Mouse (Mus musculus): ENCODE results near the gene Ces1c. TPM values are rescaled to one million over a fixed set of nuclear protein-coding genes. Genes with fewer than 3 reads are reported as not detected.

The Ces1c gene
- 0.19 and 1.5 TPM in 2 replicates for polyA plus RNA-seq (2012; rRNA removed)

GRCm38 (mm10) chr8:93131233-93131980 is at the start of gene Ces1c:
Ces1c (minus strand) TSS chr8:93131283.
- H3K4me3 ChIP-seq (ENCODE audit: low read depth, low read length): no peak within 1 kb of the TSS

GRCm38 (mm10) chr8:93180581-93181129 is 49.6 kb upstream of the Ces1c start:
- Histone ChIP-seq H3K27ac (ENCODE audit: insufficient read depth, low read depth, low read length) (no peak overlapping the region), H3K4me3 (ENCODE audit: low read depth, low read length) (no peak overlapping the region), H3K36me3 (ENCODE audit: control insufficient read depth, insufficient read depth, low read length) (0 out of 2 replicates have a peak, but pooled peaks cover 1% of the 10 kb centered on the region), H3K27me3 (ENCODE audit: control insufficient read depth, insufficient read depth, low read length) (no peaks in the 10 kb centered on the region), H3K4me1 (ENCODE audit: control insufficient read depth, insufficient read depth, insufficient read length, low read length) (peaks cover 2% of the 10 kb centered on the region; the same call in 1 of the 2 replicates)
- 74% methylated on average over 4 of the region's 4 CpGs for WGBS
- TF ChIP-seq CTCF (IDR thresholded peaks at IDR 0.05; ENCODE audit: extremely low read depth, insufficient read length, insufficient replicate concordance, low read depth, low read length): no peak
- no peak for TF ChIP-seq POLR2A (IDR thresholded peaks at IDR 0.05; ENCODE audit: low read depth, low read length)

More at GRCm38 (mm10) chr8:93131233-93131980, at the start of gene Ces1c:
- Histone ChIP-seq H3K36me3 (ENCODE audit: control insufficient read depth, insufficient read depth, low read length) (no peaks in the 10 kb centered on the region), H3K27ac (ENCODE audit: insufficient read depth, low read depth, low read length) (no peak within 1 kb of the TSS), H3K27me3 (ENCODE audit: control insufficient read depth, insufficient read depth, low read length) (no peaks in the 10 kb centered on the region), H3K4me1 (ENCODE audit: control insufficient read depth, insufficient read depth, insufficient read length, low read length) (no peaks in the 10 kb centered on the region)
- TF ChIP-seq POLR2A (IDR thresholded peaks at IDR 0.05; ENCODE audit: low read depth, low read length) (no peak), CTCF (IDR thresholded peaks at IDR 0.05; ENCODE audit: extremely low read depth, insufficient read length, insufficient replicate concordance, low read depth, low read length) (no peak)
- 53% methylated on average over 3 of the region's 3 CpGs for WGBS

- Histone ChIP-seq H3K36me3 (ENCODE audit: control insufficient read depth, insufficient read depth, low read length) (0 out of 2 replicates have a peak, but pooled peaks cover 1% of the 10 kb centered on the region), H3K27me3 (ENCODE audit: control insufficient read depth, insufficient read depth, low read length) (no peaks in the 10 kb centered on the region), H3K4me3 (ENCODE audit: low read depth, low read length) (no peak overlapping the region), H3K27ac (ENCODE audit: insufficient read depth, low read depth, low read length) (no peak overlapping the region), H3K4me1 (ENCODE audit: control insufficient read depth, insufficient read depth, insufficient read length, low read length) (peaks cover 2% of the 10 kb centered on the region; the same call in 1 of the 2 replicates)
- 70% methylated on average over 1 of the region's 1 CpGs for WGBS
- TF ChIP-seq POLR2A (IDR thresholded peaks at IDR 0.05; ENCODE audit: low read depth, low read length) (no peak), CTCF (IDR thresholded peaks at IDR 0.05; ENCODE audit: extremely low read depth, insufficient read length, insufficient replicate concordance, low read depth, low read length) (no peak)
Observed at GRCm38 (mm10) chr8:93176593-93176992, 45.5 kb upstream of the Ces1c start.

GRCm38 (mm10) chr8:93174554-93174953 is 43.5 kb upstream of the Ces1c start:
- H3K4me3 ChIP-seq (ENCODE audit: low read depth, low read length): no peak overlapping the region
- H3K36me3 ChIP-seq (ENCODE audit: control insufficient read depth, insufficient read depth, low read length): 0 out of 2 replicates have a peak, but pooled peaks cover 1% of the 10 kb centered on the region
- no peak for TF ChIP-seq CTCF (IDR thresholded peaks at IDR 0.05; ENCODE audit: extremely low read depth, insufficient read length, insufficient replicate concordance, low read depth, low read length)
- TF ChIP-seq POLR2A (IDR thresholded peaks at IDR 0.05; ENCODE audit: low read depth, low read length): no peak
- 95% methylated on average over 2 of the region's 2 CpGs for WGBS
- peaks cover 2% of the 10 kb centered on the region; the same call in 1 of the 2 replicates for H3K4me1 ChIP-seq (ENCODE audit: control insufficient read depth, insufficient read depth, insufficient read length, low read length)
- H3K27me3 ChIP-seq (ENCODE audit: control insufficient read depth, insufficient read depth, low read length): no peaks in the 10 kb centered on the region
- no peak overlapping the region for H3K27ac ChIP-seq (ENCODE audit: insufficient read depth, low read depth, low read length)

GRCm38 (mm10) chr8:93171846-93172590 is 40.9 kb upstream of the Ces1c start:
- no peaks in the 10 kb centered on the region for H3K4me1 ChIP-seq (ENCODE audit: control insufficient read depth, insufficient read depth, insufficient read length, low read length)
- H3K27ac ChIP-seq (ENCODE audit: insufficient read depth, low read depth, low read length): no peak overlapping the region
- WGBS: 71% methylated on average over 1 of the region's 1 CpGs
- peaks cover 1% of the 10 kb centered on the region; the same call in 1 of the 2 replicates for H3K36me3 ChIP-seq (ENCODE audit: control insufficient read depth, insufficient read depth, low read length)
- TF ChIP-seq CTCF (IDR thresholded peaks at IDR 0.05; ENCODE audit: extremely low read depth, insufficient read length, insufficient replicate concordance, low read depth, low read length) (no peak), POLR2A (IDR thresholded peaks at IDR 0.05; ENCODE audit: low read depth, low read length) (no peak)
- no peak overlapping the region for H3K4me3 ChIP-seq (ENCODE audit: low read depth, low read length)
- no peaks in the 10 kb centered on the region for H3K27me3 ChIP-seq (ENCODE audit: control insufficient read depth, insufficient read depth, low read length)

- no peak overlapping the region for H3K4me3 ChIP-seq (ENCODE audit: low read depth, low read length)
- no peaks in the 10 kb centered on the region for H3K27me3 ChIP-seq (ENCODE audit: control insufficient read depth, insufficient read depth, low read length)
- no peaks in the 10 kb centered on the region for H3K36me3 ChIP-seq (ENCODE audit: control insufficient read depth, insufficient read depth, low read length)
- WGBS: 85% methylated on average over 1 of the region's 1 CpGs
- no peak overlapping the region for H3K27ac ChIP-seq (ENCODE audit: insufficient read depth, low read depth, low read length)
- TF ChIP-seq CTCF (IDR thresholded peaks at IDR 0.05; ENCODE audit: extremely low read depth, insufficient read length, insufficient replicate concordance, low read depth, low read length): no peak
- TF ChIP-seq POLR2A (IDR thresholded peaks at IDR 0.05; ENCODE audit: low read depth, low read length): no peak
- H3K4me1 ChIP-seq (ENCODE audit: control insufficient read depth, insufficient read depth, insufficient read length, low read length): peaks cover 2% of the 10 kb centered on the region; the same call in 1 of the 2 replicates
Observed at GRCm38 (mm10) chr8:93163363-93163762, 32.3 kb upstream of the Ces1c start.
